Mouse (Mus musculus) embryo, embryonic 9.5 days (tissue): Measurements from ENCODE around the gene Pam.
A peak's percentile ranks its signal among the peaks of the same experiment; 100 is the strongest.
"Not testable (repeated sequence)": the region's sequence is repeated elsewhere in the genome, so short reads cannot be mapped to it uniquely, and the experiment has no call there.

ENCODE experiments used
- DNase-seq: peaks from one replicate; pipeline ENCODE4 v3.0.0-alpha.2; 2017; ENCODE audit errors: extremely low spot score

The Pam gene

DNA sequence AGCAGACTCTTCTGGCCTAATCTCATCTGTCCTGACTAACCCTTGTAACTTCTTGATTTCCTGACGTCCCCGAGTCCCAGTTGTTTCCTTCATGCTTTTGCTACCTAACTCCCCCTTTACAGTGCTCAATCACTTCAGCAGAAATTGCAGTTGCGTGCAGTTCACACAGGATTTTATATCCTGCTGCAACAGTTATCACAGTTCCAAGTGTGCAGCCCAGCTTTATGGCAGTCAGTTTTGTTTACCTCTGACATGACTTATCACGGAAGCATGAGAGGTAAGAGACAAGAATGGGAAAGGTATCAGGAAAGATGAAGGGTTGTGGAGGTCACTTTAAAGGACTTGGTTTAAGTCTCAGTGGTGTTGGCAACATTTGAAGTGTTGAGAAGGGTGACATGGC lies 125.7 kb downstream of the Pam start:
- DNase-seq, result no peak

- DNase-seq, result no peak
Measured at GRCm38 (mm10) chr1:97963711-97964110, 131.7 kb downstream of the Pam start.

- no peak for DNase-seq
Measured at GRCm38 (mm10) chr1:97962134-97962533, 133.3 kb downstream of the Pam start.

- no peak for DNase-seq
Measured at GRCm38 (mm10) chr1:97960681-97961080, 134.8 kb downstream of the Pam start.

- DNase-seq, result no peak
Measured at GRCm38 (mm10) chr1:97960124-97960523, 135.3 kb downstream of the Pam start.

GRCm38 (mm10) chr1:97958759-97959158 lies 136.7 kb downstream of the Pam start:
- no peak for DNase-seq

DNA sequence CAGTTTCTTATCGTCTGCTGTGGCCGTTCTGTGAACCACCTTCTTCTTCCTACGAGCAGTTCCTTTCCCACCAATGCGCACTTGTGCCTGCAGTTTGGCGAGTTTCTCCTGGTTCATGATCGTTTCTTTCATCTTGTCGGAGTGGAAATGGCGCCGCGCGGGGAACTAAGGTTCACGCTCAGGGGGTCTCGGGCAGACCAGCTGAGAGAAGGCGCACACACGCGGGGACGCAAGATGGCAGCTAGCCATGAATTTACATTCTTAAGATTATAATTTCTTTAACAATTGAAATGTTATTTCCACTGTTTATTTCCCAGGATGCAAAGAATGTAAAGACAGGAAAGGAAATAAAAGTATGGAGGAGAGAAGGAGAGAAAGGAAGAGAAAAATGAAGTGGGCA lies 146.2 kb downstream of the Pam start:
- DNase-seq, result not testable (repeated sequence)

DNA sequence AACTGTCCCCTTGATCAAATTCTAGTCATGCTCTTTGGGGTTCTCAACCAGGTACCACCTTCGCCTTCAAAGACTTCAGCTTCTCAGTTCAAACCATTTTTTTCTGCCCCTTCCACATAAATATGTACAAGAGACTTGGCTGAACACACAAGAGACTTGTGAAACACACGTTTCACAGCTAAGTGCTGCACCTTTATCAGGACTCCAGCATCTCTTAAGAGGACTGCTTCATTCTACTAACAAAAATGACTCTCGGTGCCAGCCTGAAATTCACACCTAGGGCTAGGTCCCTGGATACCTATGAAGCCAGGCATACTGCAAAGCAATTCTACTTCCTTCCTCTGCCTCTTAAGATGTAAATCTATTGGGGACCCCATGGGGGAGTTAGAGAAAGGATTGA lies 148.3 kb downstream of the Pam start:
- DNase-seq, result no peak

DNA sequence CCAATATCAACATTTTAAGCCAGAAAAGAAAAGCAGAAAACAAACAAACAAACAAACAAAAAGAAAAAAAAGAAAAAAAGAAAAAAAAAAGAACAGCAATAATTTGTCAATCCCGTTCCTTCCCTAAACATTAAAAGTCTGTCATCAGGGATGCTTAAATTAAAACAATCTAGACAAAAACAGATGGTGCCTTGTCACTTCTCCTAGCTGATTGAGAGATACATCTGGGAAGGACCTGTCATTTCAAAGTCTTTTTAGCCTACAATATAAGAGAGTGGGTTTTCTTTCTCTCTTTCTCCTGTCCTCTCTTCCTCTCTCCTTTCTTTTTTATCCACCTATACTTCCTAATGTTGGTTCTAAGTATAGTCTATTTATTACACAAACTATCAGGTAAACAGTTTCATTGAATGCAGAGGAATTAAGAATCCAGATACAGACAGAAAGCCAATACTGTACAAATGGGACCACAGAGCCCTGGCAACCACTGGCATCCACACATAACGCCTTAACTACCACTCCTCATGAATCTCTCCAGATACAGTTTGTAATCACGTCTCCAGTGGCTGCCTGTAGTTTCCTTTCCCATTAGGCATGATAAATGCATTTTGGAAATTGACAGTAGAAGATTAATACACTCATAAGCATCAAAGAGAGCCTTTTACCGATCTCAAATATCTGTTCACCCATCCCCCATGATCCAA lies 151.4 kb downstream of the Pam start:
- no peak for DNase-seq

- no peak for DNase-seq
Measured at GRCm38 (mm10) chr1:97943402-97943801, 152.0 kb downstream of the Pam start.

DNA sequence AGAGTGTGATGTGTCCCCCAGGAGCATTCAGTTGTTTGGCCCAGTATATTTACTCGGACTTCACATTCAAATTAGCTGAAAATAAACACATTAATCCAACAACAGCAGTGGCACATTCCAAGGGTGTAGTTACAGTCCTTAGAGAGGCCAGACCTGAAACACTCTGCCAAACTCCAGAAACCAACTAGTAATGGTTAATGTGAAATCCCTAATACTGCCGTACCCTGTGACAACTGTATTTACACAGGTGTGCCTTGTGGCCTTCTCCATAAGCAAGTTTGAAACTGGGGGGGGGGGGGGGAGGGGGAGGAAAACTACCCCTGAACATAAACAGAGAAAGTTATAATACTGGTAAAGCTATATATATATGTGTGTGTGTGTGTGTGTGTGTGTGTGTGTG lies 152.5 kb downstream of the Pam start:
- DNase-seq, result no peak

GRCm38 (mm10) chr1:97938586-97938985 lies 156.9 kb downstream of the Pam start:
- no peak for DNase-seq

- no peak for DNase-seq
Measured at GRCm38 (mm10) chr1:97938053-97938452, 157.4 kb downstream of the Pam start.

GRCm38 (mm10) chr1:97934940-97935339 lies 160.5 kb downstream of the Pam start:
- DNase-seq, result no peak

DNA sequence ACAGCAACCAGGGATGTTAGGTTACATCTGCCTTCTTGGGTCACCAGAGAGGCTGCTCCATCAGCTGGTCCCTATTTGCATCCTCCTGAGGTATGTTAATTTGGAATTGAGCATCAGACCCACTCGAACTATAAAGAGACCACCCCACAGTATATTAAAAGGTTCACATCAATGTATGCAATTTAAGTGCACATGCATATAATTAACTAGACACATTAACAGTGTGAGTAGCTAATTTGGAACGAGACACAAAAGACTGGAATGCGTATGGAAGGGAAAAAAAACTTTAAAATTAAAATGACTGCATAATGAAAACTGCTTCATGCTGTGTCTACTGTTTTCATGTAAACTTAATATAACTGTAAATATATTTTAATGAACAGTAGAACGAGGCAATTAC lies 164.2 kb downstream of the Pam start:
- no peak for DNase-seq

DNA sequence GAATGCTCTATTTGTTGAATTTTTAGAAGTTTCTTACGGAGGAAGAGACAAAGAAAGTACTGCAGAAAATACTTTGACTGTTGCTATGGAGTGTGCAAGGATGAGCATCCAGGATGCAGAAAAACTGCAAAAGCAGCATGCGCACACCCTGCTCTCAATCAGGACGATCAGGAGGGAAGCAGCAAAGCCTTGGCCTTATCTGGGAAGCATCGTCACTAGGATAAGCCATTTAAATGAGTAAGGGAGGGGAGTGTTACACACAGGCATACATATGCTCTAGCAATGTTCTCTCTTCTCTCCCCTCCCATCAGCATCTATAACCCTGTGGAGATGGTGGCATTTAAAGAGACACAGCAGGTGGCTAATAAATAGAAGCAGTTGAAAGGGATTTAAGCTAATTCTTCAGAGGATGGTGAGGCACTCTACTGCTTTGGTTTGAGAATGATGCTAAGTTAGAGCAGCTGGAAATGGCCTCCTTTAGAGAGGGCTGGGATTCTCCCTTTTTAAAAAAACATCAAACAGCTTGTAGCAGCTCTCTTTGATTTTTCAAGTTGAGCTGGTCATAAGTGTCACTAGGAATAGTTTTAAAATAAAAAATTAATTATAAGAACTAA lies 165.9 kb downstream of the Pam start:
- DNase-seq, result no peak

DNA sequence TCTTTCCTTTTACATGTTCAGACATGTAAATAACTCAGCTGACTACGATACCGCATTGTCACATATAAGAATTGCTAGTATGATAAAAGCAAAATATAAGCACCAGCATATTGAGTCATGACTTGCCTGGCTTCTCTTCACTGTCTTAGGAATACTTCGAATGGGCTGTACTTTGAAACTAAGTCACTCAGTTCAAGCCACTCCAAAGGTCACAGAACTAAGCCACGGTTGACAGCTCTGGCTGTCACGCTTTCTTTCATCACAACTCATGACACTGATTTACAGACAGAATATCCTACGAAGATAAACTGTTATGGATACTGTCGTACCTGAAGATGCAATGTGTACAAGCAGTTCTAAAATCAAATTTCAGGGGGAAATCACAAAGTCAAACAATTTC lies 168.7 kb downstream of the Pam start:
- no peak for DNase-seq

DNA sequence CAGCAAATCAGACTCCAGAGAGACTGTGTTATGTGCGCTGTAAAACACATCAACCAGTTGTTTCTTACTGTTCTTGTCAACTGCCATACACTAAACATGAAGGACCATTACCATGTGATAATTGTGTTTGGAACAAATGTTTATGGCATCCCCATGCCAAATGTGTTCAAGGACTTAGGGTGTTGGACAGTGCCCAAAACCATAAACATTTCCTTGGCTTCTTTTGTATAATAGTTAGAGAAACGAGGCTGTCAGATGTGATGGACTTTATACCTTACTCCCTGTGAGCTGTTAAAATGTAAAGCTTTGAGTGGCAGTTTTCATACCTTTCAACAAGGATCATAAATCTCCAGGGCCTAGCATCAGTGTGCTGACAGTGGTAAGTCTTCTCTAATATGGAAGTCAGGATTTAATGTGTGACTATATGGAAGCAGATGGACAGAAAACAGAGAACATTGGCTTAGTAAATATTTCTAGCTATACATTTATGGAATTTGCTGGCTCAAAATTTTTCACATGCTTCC lies 169.4 kb downstream of the Pam start:
- no peak for DNase-seq

DNA sequence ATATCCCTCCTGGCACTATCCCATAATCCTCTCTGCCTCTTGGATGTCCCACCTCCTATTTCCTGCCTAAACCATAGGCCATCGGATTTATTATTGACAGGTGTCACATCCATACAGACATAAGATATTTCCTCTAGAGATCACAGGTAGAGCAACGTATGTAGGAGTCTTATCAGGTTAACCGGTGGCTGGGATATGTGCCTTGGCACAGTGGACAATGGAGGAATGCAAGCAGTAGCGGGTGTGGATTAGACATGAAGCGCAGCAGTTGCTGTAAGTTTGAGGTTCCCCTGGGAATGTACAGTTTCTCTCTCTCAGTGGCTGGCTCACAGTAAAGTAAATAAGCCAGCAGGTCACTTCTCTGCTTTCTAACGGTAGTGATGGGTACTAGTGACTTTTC lies 173.1 kb downstream of the Pam start:
- DNase-seq, result no peak

DNA sequence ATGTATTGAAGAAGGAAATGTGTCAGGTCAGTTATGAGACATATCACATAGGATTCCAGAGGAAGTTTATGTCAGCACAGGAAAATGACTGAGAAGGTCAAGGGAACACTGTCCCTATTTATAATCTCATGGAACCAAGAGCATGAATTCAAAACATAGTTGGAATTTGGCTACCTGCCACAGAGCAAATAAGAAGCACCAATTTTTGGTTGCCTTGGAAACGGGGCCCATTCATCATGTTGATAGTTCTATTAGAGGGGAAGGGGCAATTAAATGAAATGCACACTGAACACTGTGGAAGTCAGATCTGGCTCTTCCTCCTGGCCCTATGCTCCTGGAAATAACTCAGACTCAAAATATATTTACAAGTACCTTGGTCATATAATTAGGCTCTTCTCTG lies 173.6 kb downstream of the Pam start:
- DNase-seq, result no peak

GRCm38 (mm10) chr1:97918495-97918894 lies 177.0 kb downstream of the Pam start:
- peak; percentile 6 for DNase-seq

- no peak for DNase-seq
Measured at GRCm38 (mm10) chr1:97916971-97917234, 178.5 kb downstream of the Pam start.

DNA sequence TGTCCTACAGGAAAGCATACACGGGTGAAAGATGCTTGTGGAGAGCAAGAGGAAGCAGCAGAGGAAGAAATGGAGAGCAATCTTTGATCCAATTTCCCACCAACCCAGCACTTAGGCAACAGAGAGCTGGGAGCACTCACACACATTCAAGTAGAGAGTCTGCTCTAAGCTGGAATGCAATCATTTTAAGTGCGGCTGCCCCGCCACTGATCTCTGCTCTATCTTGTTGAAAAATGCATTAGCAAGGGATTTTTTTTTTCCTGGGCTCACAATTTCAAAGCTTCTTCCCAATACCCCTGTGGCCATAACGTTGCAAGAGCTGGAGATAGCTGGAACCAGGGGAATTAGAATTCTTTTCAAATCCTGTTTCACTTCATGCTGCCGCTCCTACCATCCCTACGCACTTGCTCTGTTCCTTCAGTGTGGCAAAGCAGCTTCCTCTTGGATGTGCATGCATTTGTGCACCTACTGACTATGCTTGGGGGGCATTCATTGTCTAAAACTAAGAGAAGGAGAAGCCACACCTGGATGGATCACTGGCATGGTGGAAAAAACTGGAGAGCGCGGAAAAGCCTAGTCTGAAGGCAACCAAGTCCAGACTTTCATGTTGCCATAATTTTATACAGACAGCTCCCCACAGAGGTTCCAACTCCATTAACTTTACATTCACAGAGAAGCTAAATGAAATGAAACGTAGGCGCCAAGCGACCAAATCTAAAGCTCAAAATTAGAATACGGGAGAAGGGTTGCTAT lies 179.1 kb downstream of the Pam start:
- no peak for DNase-seq
